Mouse (Mus musculus): ENCODE measurements at regions not wholly inside any gene's neighbourhood (a gene's known extent, or its start where the extent isn't known, plus 50 kb on each side); places are given as distances from the start of the nearest gene placed in this dataset.

DNA sequence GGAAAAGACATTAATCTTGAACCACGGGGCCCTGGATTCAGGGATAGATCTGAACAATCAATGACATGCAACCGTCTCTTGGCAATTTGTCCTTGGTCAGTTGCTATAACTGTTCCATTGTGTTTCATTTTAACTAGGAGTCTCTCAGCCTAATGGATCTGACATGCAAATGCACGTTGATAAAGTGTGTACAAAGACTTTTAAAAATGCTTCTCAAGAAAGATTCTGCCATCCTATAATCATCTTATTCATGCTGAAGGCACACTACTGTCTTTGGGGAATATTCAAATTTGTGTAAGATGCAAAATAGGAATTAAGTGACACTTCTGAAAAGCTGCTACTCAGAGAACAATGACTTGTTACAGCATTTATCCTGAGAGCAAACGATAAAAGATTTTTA, 252.3 kb downstream of the Hdgfl1 start:
- TF ChIP-seq CTCF (IDR thresholded peaks at IDR 0.05) (no peak), EP300 (IDR thresholded peaks at IDR 0.05; ENCODE audit: insufficient read depth, low read depth, low read length) (no peak)
